Mouse (Mus musculus): Measurements from ENCODE around the gene Ptprd. TPM values are rescaled to one million over a fixed set of nuclear protein-coding genes. Genes with fewer than 3 reads are reported as not detected.

The Ptprd gene
- polyA plus RNA-seq, 1 experiment: 357 TPM

- Histone ChIP-seq H3K4me3 (ENCODE audit: insufficient read depth, low read depth, low read length) (no peak overlapping the region), H3K27ac (ENCODE audit: insufficient read depth, low read depth, low read length) (no peak overlapping the region), H3K4me1 (ENCODE audit: control insufficient read depth, insufficient read depth, low read length) (no peaks in the 10 kb centered on the region)
- WGBS: 93% methylated on average over 4 of the region's 4 CpGs
- no peak for TF ChIP-seq POLR2A (IDR thresholded peaks at IDR 0.05; ENCODE audit: insufficient read depth, low read depth, low read length)
- no peak for TF ChIP-seq CTCF (IDR thresholded peaks at IDR 0.05; ENCODE audit: insufficient read depth, low read depth, low read length)
These were observed 1215.6 kb downstream of the Ptprd start for GRCm38 (mm10) chr4:76996172-76996571.

- no peak for TF ChIP-seq CTCF (IDR thresholded peaks at IDR 0.05; ENCODE audit: insufficient read depth, low read depth, low read length)
- no peak for TF ChIP-seq POLR2A (IDR thresholded peaks at IDR 0.05; ENCODE audit: insufficient read depth, low read depth, low read length)
- no peak overlapping the region for H3K27ac ChIP-seq (ENCODE audit: insufficient read depth, low read depth, low read length)
- no peak overlapping the region for H3K4me3 ChIP-seq (ENCODE audit: insufficient read depth, low read depth, low read length)
- no peaks in the 10 kb centered on the region for H3K4me1 ChIP-seq (ENCODE audit: control insufficient read depth, insufficient read depth, low read length)
- whole genome bisulfite sequencing: 94% methylated on average over 1 of the region's 1 CpGs
These were observed 1221.8 kb downstream of the Ptprd start for GRCm38 (mm10) chr4:76989961-76990360.

GRCm38 (mm10) chr4:76977056-76977809 is 1234.5 kb downstream of the Ptprd start:
- 80% methylated on average over 3 of the region's 3 CpGs for WGBS

GRCm38 (mm10) chr4:76948251-76948650 is 1263.5 kb downstream of the Ptprd start:
- 37% methylated on average over 3 of the region's 3 CpGs for whole genome bisulfite sequencing
- Histone ChIP-seq H3K27ac (ENCODE audit: insufficient read depth, low read depth, low read length) (no peak overlapping the region), H3K4me3 (ENCODE audit: insufficient read depth, low read depth, low read length) (no peak overlapping the region), H3K4me1 (ENCODE audit: control insufficient read depth, insufficient read depth, low read length) (no peaks in the 10 kb centered on the region)
- no peak for TF ChIP-seq POLR2A (IDR thresholded peaks at IDR 0.05; ENCODE audit: insufficient read depth, low read depth, low read length)
- no peak for TF ChIP-seq CTCF (IDR thresholded peaks at IDR 0.05; ENCODE audit: insufficient read depth, low read depth, low read length)

More at GRCm38 (mm10) chr4:76977056-76977809, 1234.5 kb downstream of the Ptprd start:
- Histone ChIP-seq H3K4me3 (ENCODE audit: insufficient read depth, low read depth, low read length) (no peak overlapping the region), H3K27ac (ENCODE audit: insufficient read depth, low read depth, low read length) (no peak overlapping the region), H3K4me1 (ENCODE audit: control insufficient read depth, insufficient read depth, low read length) (no peaks in the 10 kb centered on the region)
- TF ChIP-seq POLR2A (IDR thresholded peaks at IDR 0.05; ENCODE audit: insufficient read depth, low read depth, low read length) (no peak), CTCF (IDR thresholded peaks at IDR 0.05; ENCODE audit: insufficient read depth, low read depth, low read length) (no peak)

GRCm38 (mm10) chr4:76941382-76942360 is 1270.1 kb downstream of the Ptprd start:
- no peak for TF ChIP-seq POLR2A (IDR thresholded peaks at IDR 0.05; ENCODE audit: insufficient read depth, low read depth, low read length)
- no peak for TF ChIP-seq CTCF (IDR thresholded peaks at IDR 0.05; ENCODE audit: insufficient read depth, low read depth, low read length)
- H3K27ac ChIP-seq (ENCODE audit: insufficient read depth, low read depth, low read length): no peak overlapping the region
- no peaks in the 10 kb centered on the region for H3K4me1 ChIP-seq (ENCODE audit: control insufficient read depth, insufficient read depth, low read length)
- WGBS: 84% methylated on average over 6 of the region's 6 CpGs
- H3K4me3 ChIP-seq (ENCODE audit: insufficient read depth, low read depth, low read length): no peak overlapping the region

GRCm38 (mm10) chr4:76931559-76931958 is 1280.2 kb downstream of the Ptprd start:
- H3K4me3 ChIP-seq (ENCODE audit: insufficient read depth, low read depth, low read length): no peak overlapping the region
- WGBS: 62% methylated on average over 2 of the region's 2 CpGs
- no peaks in the 10 kb centered on the region for H3K4me1 ChIP-seq (ENCODE audit: control insufficient read depth, insufficient read depth, low read length)
- TF ChIP-seq CTCF (IDR thresholded peaks at IDR 0.05; ENCODE audit: insufficient read depth, low read depth, low read length) (no peak), POLR2A (IDR thresholded peaks at IDR 0.05; ENCODE audit: insufficient read depth, low read depth, low read length) (no peak)
- H3K27ac ChIP-seq (ENCODE audit: insufficient read depth, low read depth, low read length): no peak overlapping the region

GRCm38 (mm10) chr4:76913532-76914150 is 1298.1 kb downstream of the Ptprd start:
- H3K4me1 ChIP-seq (ENCODE audit: control insufficient read depth, insufficient read depth, low read length): no peaks in the 10 kb centered on the region
- no peak overlapping the region for H3K4me3 ChIP-seq (ENCODE audit: insufficient read depth, low read depth, low read length)
- no peak for TF ChIP-seq POLR2A (IDR thresholded peaks at IDR 0.05; ENCODE audit: insufficient read depth, low read depth, low read length)
- TF ChIP-seq CTCF (IDR thresholded peaks at IDR 0.05; ENCODE audit: insufficient read depth, low read depth, low read length): no peak
- no peak overlapping the region for H3K27ac ChIP-seq (ENCODE audit: insufficient read depth, low read depth, low read length)
- 77% methylated on average over 5 of the region's 5 CpGs for WGBS

GRCm38 (mm10) chr4:76901692-76902091 is 1310.1 kb downstream of the Ptprd start:
- Histone ChIP-seq H3K4me3 (ENCODE audit: insufficient read depth, low read depth, low read length) (no peak overlapping the region), H3K27ac (ENCODE audit: insufficient read depth, low read depth, low read length) (no peak overlapping the region), H3K4me1 (ENCODE audit: control insufficient read depth, insufficient read depth, low read length) (no peaks in the 10 kb centered on the region)
- 53% methylated on average over 1 of the region's 1 CpGs for WGBS
- no peak for TF ChIP-seq CTCF (IDR thresholded peaks at IDR 0.05; ENCODE audit: insufficient read depth, low read depth, low read length)
- TF ChIP-seq POLR2A (IDR thresholded peaks at IDR 0.05; ENCODE audit: insufficient read depth, low read depth, low read length): no peak

All from olfactory bulb, adult 2 months (tissue).